Mouse (Mus musculus): ENCODE results near the gene Gtf3a. TPM values are rescaled to one million over a fixed set of nuclear protein-coding genes. Genes with fewer than 3 reads are reported as not detected.
"Not testable (repeated sequence)": the region's sequence is repeated elsewhere in the genome, so short reads cannot be mapped to it uniquely, and the experiment has no call there.

Gtf3a gene
- total RNA-seq, 1 experiment, result 80.4 TPM

DNA sequence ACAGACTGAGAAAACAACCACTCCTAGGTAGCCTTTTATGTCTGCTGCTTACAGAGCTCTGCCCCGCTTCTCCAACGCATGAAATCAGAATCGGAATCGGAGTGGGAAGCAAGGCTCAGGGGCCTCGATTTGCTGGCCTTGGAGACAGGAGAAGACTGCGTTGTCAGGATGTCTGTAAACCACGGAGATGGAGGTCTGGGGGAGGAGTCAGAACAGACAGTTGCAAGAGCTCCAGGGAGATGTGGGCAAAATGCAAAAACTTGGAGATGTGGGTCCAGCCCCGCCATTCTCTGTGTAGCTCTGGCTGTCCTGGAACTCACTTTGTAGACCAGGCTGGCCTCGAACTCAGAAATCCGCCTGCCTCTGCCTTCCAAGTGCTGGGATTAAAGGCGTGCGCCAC is 15.0 kb upstream of the Gtf3a start:
- Histone ChIP-seq H3K9me3 (ENCODE audit: control insufficient read depth, insufficient read depth, low read depth, low read length) (no peaks in the 10 kb centered on the region), H3K9ac (ENCODE audit: insufficient read depth, low read depth, low read length, poor library complexity, severe bottlenecking) (no peak overlapping the region), H3K36me3 (ENCODE audit: control insufficient read depth, insufficient read depth, low read length, poor library complexity, severe bottlenecking) (no peaks in the 10 kb centered on the region), H3K4me1 (ENCODE audit: control insufficient read depth in 2 of 2, insufficient read depth in 2 of 2, low read length in 2 of 2, poor library complexity in 1 of 2) (peaks cover 0 to 6% of the 10 kb centered on the region in 2 experiments; a peak in 1 of 4 replicates), H3K4me3 (ENCODE audit: insufficient read depth in 1 of 2, low read depth in 1 of 2, low read length in 2 of 2, poor library complexity in 1 of 2, severe bottlenecking in 1 of 2) (no peak overlapping the region), H3K27ac (ENCODE audit: insufficient read depth, low read depth, low read length, poor library complexity, severe bottlenecking) (no peak overlapping the region)
- in situ Hi-C loops (cut with MboI; ENCODE audit: low sequenced_read_pairs in 2 of 2, unreplicated experiment in 2 of 2), result no loop called here
- no peak for DNase-seq (ENCODE audit: low read depth, low spot score)
- TF ChIP-seq CHD2 (IDR thresholded peaks at IDR 0.05; ENCODE audit: low read depth, low read length) (no peak), ZNF384 (IDR thresholded peaks at IDR 0.05; ENCODE audit: low read depth, low read length) (no peak), HCFC1 (IDR thresholded peaks at IDR 0.05; ENCODE audit: borderline replicate concordance, insufficient read depth, low read length) (no peak), ZC3H11A (IDR thresholded peaks at IDR 0.05; ENCODE audit: borderline replicate concordance, low read depth, low read length) (no peak), MAFK (IDR thresholded peaks at IDR 0.05; ENCODE audit: insufficient read depth, low read depth, low read length) (no peak)

DNA sequence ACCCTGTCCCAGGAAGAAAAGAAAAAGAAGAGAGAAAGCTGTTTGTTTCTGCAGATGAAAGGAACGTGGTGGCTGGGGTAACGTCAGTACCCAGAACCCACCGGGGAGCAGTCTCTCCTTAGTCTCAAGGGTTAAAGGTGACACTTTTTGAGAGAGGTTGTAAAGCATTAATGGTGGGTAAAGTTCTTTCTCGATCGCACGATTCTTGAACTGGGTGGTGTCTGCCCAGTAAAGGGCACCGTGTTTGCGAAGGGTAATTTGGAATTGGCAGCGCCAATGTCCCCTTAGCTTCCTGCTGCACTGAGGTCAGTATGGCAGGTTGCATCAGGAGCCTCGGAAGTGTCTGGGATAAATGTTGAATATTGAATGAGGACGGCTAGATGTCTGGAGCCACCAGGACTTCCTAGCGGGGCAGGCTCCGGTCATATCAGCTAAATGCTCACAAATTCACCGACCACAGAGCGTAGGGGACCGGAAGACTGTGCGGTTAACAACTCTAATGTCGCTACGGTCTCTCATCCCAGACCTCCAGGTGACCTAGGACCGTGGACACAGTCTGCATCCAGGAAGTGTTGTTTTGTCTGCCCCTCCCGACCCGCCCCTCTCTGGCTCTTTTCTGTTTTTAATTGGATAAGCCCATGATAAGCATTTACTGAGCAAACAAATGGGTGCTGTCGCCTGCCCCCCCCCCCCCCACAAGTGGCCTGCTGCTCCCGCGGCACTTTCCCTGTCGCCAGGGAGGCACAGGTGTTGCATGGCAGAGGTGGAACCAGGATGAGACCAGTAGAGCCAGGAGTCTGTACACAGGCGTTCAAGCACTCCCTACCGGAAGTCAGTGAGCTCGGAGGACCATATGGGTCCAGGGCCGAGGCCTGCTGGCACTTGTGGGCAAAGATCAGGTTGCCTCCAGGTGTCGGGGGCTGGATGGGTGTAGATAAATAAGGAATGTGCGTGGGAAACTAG is 10.6 kb upstream of the Gtf3a start:
- DNase-seq (ENCODE audit: low read depth, low spot score), result no peak
- H3K4me3 ChIP-seq (ENCODE audit: insufficient read depth in 1 of 2, low read depth in 1 of 2, low read length in 2 of 2, poor library complexity in 1 of 2, severe bottlenecking in 1 of 2), result peak overlapping the region; percentile 36 to 43; a peak in 3 of 4 replicates
- in situ Hi-C loops (cut with MboI; ENCODE audit: low sequenced_read_pairs in 2 of 2, unreplicated experiment in 2 of 2), result no loop called here

DNA sequence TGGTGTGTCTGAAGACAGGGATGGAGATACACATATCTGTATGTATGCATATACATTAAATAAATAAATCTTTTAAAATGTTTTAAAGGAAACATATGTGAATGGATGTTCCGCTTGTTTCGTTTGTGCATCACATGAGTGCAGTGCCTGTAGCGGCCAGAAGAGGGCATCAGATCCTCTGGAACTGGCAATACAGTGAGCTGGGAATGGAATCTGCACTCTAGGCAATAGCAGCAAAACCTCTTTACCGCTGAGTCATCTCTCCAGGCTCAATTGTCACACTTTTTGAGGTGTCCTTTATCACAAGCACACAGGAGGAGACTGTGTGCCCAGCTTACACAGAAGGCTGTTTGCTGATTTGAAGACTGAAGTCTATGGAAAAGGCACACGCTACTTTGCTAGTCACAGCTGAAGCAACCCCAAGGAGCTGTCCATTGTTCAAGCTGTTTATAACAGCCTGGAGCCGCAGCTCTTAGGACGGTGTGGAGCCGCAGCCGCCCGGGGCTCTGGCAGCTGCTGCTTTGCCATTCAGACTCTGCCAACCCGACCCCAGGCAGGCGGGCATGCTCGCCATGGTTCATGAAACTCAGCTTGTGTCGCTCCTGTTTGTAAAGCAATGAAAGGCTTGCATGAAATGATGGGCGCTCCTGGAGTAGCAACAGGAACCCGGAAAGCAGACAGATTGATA is 9.2 kb upstream of the Gtf3a start:
- peaks cover 0 to 4% of the 10 kb centered on the region in 2 experiments; a peak in 1 of 4 replicates for H3K4me1 ChIP-seq (ENCODE audit: control insufficient read depth in 2 of 2, insufficient read depth in 2 of 2, low read length in 2 of 2, poor library complexity in 1 of 2)
- H3K27ac ChIP-seq (ENCODE audit: insufficient read depth, low read depth, low read length, poor library complexity, severe bottlenecking), result no peak overlapping the region
- TF ChIP-seq ZC3H11A (IDR thresholded peaks at IDR 0.05; ENCODE audit: borderline replicate concordance, low read depth, low read length) (no peak), MAFK (IDR thresholded peaks at IDR 0.05; ENCODE audit: insufficient read depth, low read depth, low read length) (peak; percentile 78)
- in situ Hi-C loops (cut with MboI; ENCODE audit: low sequenced_read_pairs in 2 of 2, unreplicated experiment in 2 of 2), result no loop called here
- no peaks in the 10 kb centered on the region for H3K9me3 ChIP-seq (ENCODE audit: control insufficient read depth, insufficient read depth, low read depth, low read length)
- H3K36me3 ChIP-seq (ENCODE audit: control insufficient read depth, insufficient read depth, low read length, poor library complexity, severe bottlenecking), result no peaks in the 10 kb centered on the region
- no peak overlapping the region; a peak in 1 of 4 replicates for H3K4me3 ChIP-seq (ENCODE audit: insufficient read depth in 1 of 2, low read depth in 1 of 2, low read length in 2 of 2, poor library complexity in 1 of 2, severe bottlenecking in 1 of 2)
- no peak overlapping the region for H3K9ac ChIP-seq (ENCODE audit: insufficient read depth, low read depth, low read length, poor library complexity, severe bottlenecking)
- no peak for DNase-seq (ENCODE audit: low read depth, low spot score)

More for the DNA sequence above, 10.6 kb upstream of the Gtf3a start:
- TF ChIP-seq MAFK (IDR thresholded peaks at IDR 0.05; ENCODE audit: insufficient read depth, low read depth, low read length) (no peak), CHD2 (IDR thresholded peaks at IDR 0.05; ENCODE audit: low read depth, low read length) (no peak), ZNF384 (IDR thresholded peaks at IDR 0.05; ENCODE audit: low read depth, low read length) (no peak), HCFC1 (IDR thresholded peaks at IDR 0.05; ENCODE audit: borderline replicate concordance, insufficient read depth, low read length) (no peak), ZC3H11A (IDR thresholded peaks at IDR 0.05; ENCODE audit: borderline replicate concordance, low read depth, low read length) (no peak)
- Histone ChIP-seq H3K27ac (ENCODE audit: insufficient read depth, low read depth, low read length, poor library complexity, severe bottlenecking) (no peak overlapping the region), H3K9ac (ENCODE audit: insufficient read depth, low read depth, low read length, poor library complexity, severe bottlenecking) (peak overlapping the region; percentile 31; the same call in 1 of the 2 replicates), H3K9me3 (ENCODE audit: control insufficient read depth, insufficient read depth, low read depth, low read length) (no peaks in the 10 kb centered on the region), H3K4me1 (ENCODE audit: control insufficient read depth in 2 of 2, insufficient read depth in 2 of 2, low read length in 2 of 2, poor library complexity in 1 of 2) (peaks cover 0 to 4% of the 10 kb centered on the region in 2 experiments; a peak in 1 of 4 replicates), H3K36me3 (ENCODE audit: control insufficient read depth, insufficient read depth, low read length, poor library complexity, severe bottlenecking) (no peaks in the 10 kb centered on the region)

GRCm38 (mm10) chr5:146940219-146940618 is 8.2 kb upstream of the Gtf3a start:
- Histone ChIP-seq H3K27ac (ENCODE audit: insufficient read depth, low read depth, low read length, poor library complexity, severe bottlenecking) (no peak overlapping the region), H3K9ac (ENCODE audit: insufficient read depth, low read depth, low read length, poor library complexity, severe bottlenecking) (no peak overlapping the region), H3K4me3 (ENCODE audit: insufficient read depth in 1 of 2, low read depth in 1 of 2, low read length in 2 of 2, poor library complexity in 1 of 2, severe bottlenecking in 1 of 2) (no peak overlapping the region), H3K36me3 (ENCODE audit: control insufficient read depth, insufficient read depth, low read length, poor library complexity, severe bottlenecking) (no peaks in the 10 kb centered on the region), H3K4me1 (ENCODE audit: control insufficient read depth in 2 of 2, insufficient read depth in 2 of 2, low read length in 2 of 2, poor library complexity in 1 of 2) (peaks cover 0 to 4% of the 10 kb centered on the region in 2 experiments; a peak in 1 of 4 replicates), H3K9me3 (ENCODE audit: control insufficient read depth, insufficient read depth, low read depth, low read length) (no peaks in the 10 kb centered on the region)
- in situ Hi-C loops (cut with MboI; ENCODE audit: low sequenced_read_pairs in 2 of 2, unreplicated experiment in 2 of 2), result no loop called here
- TF ChIP-seq CHD2 (IDR thresholded peaks at IDR 0.05; ENCODE audit: low read depth, low read length), result no peak
- no peak for TF ChIP-seq ZNF384 (IDR thresholded peaks at IDR 0.05; ENCODE audit: low read depth, low read length)
- no peak for TF ChIP-seq HCFC1 (IDR thresholded peaks at IDR 0.05; ENCODE audit: borderline replicate concordance, insufficient read depth, low read length)
- TF ChIP-seq ZC3H11A (IDR thresholded peaks at IDR 0.05; ENCODE audit: borderline replicate concordance, low read depth, low read length), result no peak; the same call in 1 of the 2 replicates
- no peak for TF ChIP-seq MAFK (IDR thresholded peaks at IDR 0.05; ENCODE audit: insufficient read depth, low read depth, low read length)
- no peak for DNase-seq (ENCODE audit: low read depth, low spot score)

DNA sequence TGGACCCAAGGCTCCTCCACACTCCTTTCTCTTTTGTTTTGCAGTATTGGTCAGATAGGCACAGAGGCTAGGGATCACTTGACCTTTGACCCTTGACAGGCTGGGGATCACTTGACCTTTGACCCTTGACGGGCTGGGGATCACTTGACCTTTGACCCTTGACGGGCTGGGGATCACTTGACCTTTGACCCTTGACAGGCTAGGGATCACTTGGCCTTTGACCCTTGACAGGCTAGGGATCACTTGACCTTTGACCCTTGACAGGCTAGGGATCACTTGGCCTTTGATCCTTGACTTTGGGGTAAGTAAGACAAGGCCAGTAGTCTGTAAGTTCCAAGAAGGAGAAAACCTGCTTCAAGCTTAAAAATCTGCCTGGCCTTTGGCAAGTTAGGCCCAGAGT is 6.5 kb upstream of the Gtf3a start:
- in situ Hi-C loops (cut with MboI; ENCODE audit: low sequenced_read_pairs in 2 of 2, unreplicated experiment in 2 of 2); H3K4me1 ChIP-seq (ENCODE audit: control insufficient read depth in 2 of 2, insufficient read depth in 2 of 2, low read length in 2 of 2, poor library complexity in 1 of 2); H3K9ac ChIP-seq (ENCODE audit: insufficient read depth, low read depth, low read length, poor library complexity, severe bottlenecking); DNase-seq (ENCODE audit: low read depth, low spot score); H3K27ac ChIP-seq (ENCODE audit: insufficient read depth, low read depth, low read length, poor library complexity, severe bottlenecking); H3K9me3 ChIP-seq (ENCODE audit: control insufficient read depth, insufficient read depth, low read depth, low read length); H3K4me3 ChIP-seq (ENCODE audit: insufficient read depth in 1 of 2, low read depth in 1 of 2, low read length in 2 of 2, poor library complexity in 1 of 2, severe bottlenecking in 1 of 2); H3K36me3 ChIP-seq (ENCODE audit: control insufficient read depth, insufficient read depth, low read length, poor library complexity, severe bottlenecking): not testable (repeated sequence)
